Mouse (Mus musculus) erythroblast, embryonic 14.5 days (primary cell): ENCODE measurements around the gene Agmat. TPM values are rescaled to one million over a fixed set of nuclear protein-coding genes. Genes with fewer than 3 reads are reported as not detected.

Experiments used
- H3K27me3 ChIP-seq: 2 replicates; pipeline ENCODE4 v1.6.1; 2012; ENCODE audit warnings: inconsistent platforms; ENCODE audit not compliant: control insufficient read depth
- H3K36me3 ChIP-seq: 2 replicates; pipeline ENCODE4 v1.6.1; 2012; ENCODE audit warnings: mild to moderate bottlenecking, inconsistent platforms; ENCODE audit not compliant: control insufficient read depth
- H3K4me1 ChIP-seq: 2 replicates; pipeline ENCODE4 v1.6.1; 2012; ENCODE audit warnings: inconsistent platforms; ENCODE audit not compliant: control insufficient read depth
- H3K4me3 ChIP-seq: replicated peaks from 2 replicates; pipeline ENCODE3; 2012; ENCODE audit warnings: moderate library complexity, mild to moderate bottlenecking, inconsistent platforms
- H3K9me3 ChIP-seq: 2 replicates; pipeline ENCODE4 v1.6.1; 2012; ENCODE audit warnings: low read length, inconsistent platforms, mixed read lengths; ENCODE audit not compliant: control insufficient read depth
- GATA1 ChIP-seq: IDR thresholded peaks from 2 replicates; pipeline ENCODE4 v1.6.1; 2012; ENCODE audit warnings: low read length, inconsistent platforms, mixed read lengths
- TAL1 ChIP-seq: IDR thresholded peaks from 3 replicates; pipeline ENCODE4 v1.6.1; 2012; ENCODE audit warnings: low read length, inconsistent platforms, mixed read lengths
- polyA plus RNA-seq: library from polyadenylated mRNA; stranded (reverse); fragments of >175 nt; gene quantifications from 2 replicates; pipeline ENCODE4 v1.2.3, GENCODE M21; 2012

The Agmat gene
- polyA plus RNA-seq, 1 experiment, result 0.19 TPM

GRCm38 (mm10) chr4:141751419-141752075 lies 5.1 kb downstream of the Agmat start:
- H3K4me3 ChIP-seq, result peak overlapping the region; percentile 61
- H3K4me1 ChIP-seq, result peaks cover 84% of the 10 kb centered on the region
- peaks cover 11% of the 10 kb centered on the region for H3K36me3 ChIP-seq
- peak; percentile 72 for TF ChIP-seq GATA1
- no peak for TF ChIP-seq TAL1
- no peaks in the 10 kb centered on the region for H3K9me3 ChIP-seq
- H3K27me3 ChIP-seq, result no peaks in the 10 kb centered on the region

GRCm38 (mm10) chr4:141752076-141752421 lies 5.6 kb downstream of the Agmat start:
- Histone ChIP-seq H3K9me3 (no peaks in the 10 kb centered on the region), H3K4me3 (peak overlapping the region; percentile 61), H3K4me1 (peaks cover 83% of the 10 kb centered on the region), H3K27me3 (no peaks in the 10 kb centered on the region), H3K36me3 (peaks cover 12% of the 10 kb centered on the region)
- peak; percentile 79 for TF ChIP-seq TAL1
- TF ChIP-seq GATA1, result peak; percentile 28; the same call in 1 of the 2 replicates

DNA sequence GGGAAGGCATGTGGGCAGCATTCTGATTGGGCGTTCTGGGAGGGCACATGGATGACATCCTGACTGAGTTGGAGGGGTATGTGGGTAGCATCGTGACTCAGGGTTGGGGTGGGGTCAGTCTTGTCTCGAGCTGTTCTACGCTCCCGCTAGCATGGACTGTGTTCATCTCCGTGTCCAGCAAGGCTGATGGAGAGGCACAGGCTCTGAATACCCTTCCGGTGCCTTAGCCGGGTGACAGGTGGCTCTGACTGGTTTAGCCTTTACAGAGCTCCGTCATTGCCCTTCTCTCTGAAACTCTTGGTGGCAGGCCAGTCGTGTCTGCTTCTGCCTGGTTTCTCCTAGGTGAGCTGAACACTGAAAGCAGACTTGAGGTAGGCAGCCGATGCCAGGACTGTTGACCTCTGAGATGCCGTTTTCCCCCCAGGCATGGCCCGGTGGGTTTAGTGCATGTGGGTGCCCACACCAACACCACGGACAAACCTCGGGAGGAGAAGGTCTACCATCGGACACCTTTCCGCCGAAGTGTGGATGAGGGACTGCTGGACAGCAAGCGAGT lies 9.0 kb downstream of the Agmat start:
- peaks cover 90% of the 10 kb centered on the region for H3K4me1 ChIP-seq
- no peaks in the 10 kb centered on the region for H3K9me3 ChIP-seq
- H3K4me3 ChIP-seq, result no peak overlapping the region
- peaks cover 38% of the 10 kb centered on the region for H3K36me3 ChIP-seq
- TF ChIP-seq TAL1 (no peak), GATA1 (no peak)
- H3K27me3 ChIP-seq, result no peaks in the 10 kb centered on the region

GRCm38 (mm10) chr4:141757124-141757523 lies 10.7 kb downstream of the Agmat start:
- no peak for TF ChIP-seq GATA1
- H3K9me3 ChIP-seq, result no peaks in the 10 kb centered on the region
- H3K27me3 ChIP-seq, result no peaks in the 10 kb centered on the region
- peaks cover 54% of the 10 kb centered on the region for H3K36me3 ChIP-seq
- peaks cover 89% of the 10 kb centered on the region for H3K4me1 ChIP-seq
- H3K4me3 ChIP-seq, result no peak overlapping the region

- no peak for TF ChIP-seq GATA1
- TF ChIP-seq TAL1, result no peak
- peaks cover 91% of the 10 kb centered on the region for H3K4me1 ChIP-seq
- H3K36me3 ChIP-seq, result peaks cover 71% of the 10 kb centered on the region
- H3K9me3 ChIP-seq, result no peaks in the 10 kb centered on the region
- H3K4me3 ChIP-seq, result no peak overlapping the region
- H3K27me3 ChIP-seq, result no peaks in the 10 kb centered on the region
Observed at GRCm38 (mm10) chr4:141758874-141759542, 12.5 kb downstream of the Agmat start.

- H3K9me3 ChIP-seq, result no peaks in the 10 kb centered on the region
- peaks cover 80% of the 10 kb centered on the region for H3K4me1 ChIP-seq
- no peak overlapping the region for H3K4me3 ChIP-seq
- no peak for TF ChIP-seq TAL1
- no peak for TF ChIP-seq GATA1
- H3K36me3 ChIP-seq, result peaks cover 69% of the 10 kb centered on the region
- H3K27me3 ChIP-seq, result no peaks in the 10 kb centered on the region
Observed at GRCm38 (mm10) chr4:141760942-141761341, 14.5 kb downstream of the Agmat start.

DNA sequence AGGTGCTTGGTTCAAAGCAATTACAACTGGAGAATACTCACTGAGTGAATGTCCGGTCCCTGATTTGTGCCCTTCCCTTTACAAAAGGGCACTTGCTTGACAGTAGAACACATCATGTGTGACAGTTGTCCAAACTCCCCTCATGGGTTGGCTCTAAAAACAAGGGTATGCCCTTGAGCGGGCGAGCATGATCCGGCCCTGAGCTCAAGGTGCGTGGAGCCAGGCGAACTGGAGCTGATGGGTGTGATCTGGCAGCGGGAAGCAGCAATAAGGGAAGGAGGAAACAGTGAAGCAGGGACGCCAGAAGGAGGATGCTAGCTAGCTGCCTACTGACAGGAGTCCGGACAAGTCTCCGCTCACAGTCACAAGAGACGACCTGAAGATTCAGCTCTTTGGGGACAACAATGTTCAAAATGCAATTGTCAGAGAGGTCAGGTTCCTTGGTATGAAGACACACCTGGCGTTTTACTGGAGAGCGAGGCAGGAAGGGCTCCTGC lies 15.7 kb downstream of the Agmat start:
- TF ChIP-seq GATA1, result no peak
- no peak for TF ChIP-seq TAL1
- no peaks in the 10 kb centered on the region for H3K9me3 ChIP-seq
- H3K36me3 ChIP-seq, result peaks cover 77% of the 10 kb centered on the region
- H3K4me3 ChIP-seq, result no peak overlapping the region
- peaks cover 81% of the 10 kb centered on the region for H3K4me1 ChIP-seq
- no peaks in the 10 kb centered on the region for H3K27me3 ChIP-seq

DNA sequence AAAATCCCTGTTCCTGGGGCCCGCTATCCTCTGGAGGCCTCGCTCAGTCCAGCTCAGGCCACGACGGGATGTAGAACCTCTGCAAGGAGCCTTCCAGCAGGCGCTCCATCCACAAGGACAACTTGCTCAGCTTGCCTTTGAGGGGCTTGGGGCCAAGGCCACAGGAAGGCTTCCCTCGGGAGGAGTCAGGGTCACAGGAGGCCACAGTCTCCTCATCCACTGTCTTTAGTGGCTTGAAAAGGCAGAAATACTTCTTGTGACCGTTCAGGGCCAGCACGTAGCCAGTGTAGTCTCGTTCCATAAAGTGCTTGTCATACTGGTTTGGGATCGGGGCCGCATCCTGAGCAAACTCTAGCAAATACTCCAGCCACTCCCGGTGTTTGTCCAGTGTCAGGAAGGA lies 17.0 kb downstream of the Agmat start:
- H3K4me1 ChIP-seq, result peaks cover 81% of the 10 kb centered on the region
- TF ChIP-seq GATA1, result no peak
- no peak for TF ChIP-seq TAL1
- H3K36me3 ChIP-seq, result peaks cover 82% of the 10 kb centered on the region
- no peaks in the 10 kb centered on the region for H3K27me3 ChIP-seq
- no peaks in the 10 kb centered on the region for H3K9me3 ChIP-seq
- H3K4me3 ChIP-seq, result no peak overlapping the region

GRCm38 (mm10) chr4:141765008-141765407 lies 18.5 kb downstream of the Agmat start:
- peaks cover 81% of the 10 kb centered on the region for H3K4me1 ChIP-seq
- H3K36me3 ChIP-seq, result peaks cover 83% of the 10 kb centered on the region

More at GRCm38 (mm10) chr4:141765008-141765407, 18.5 kb downstream of the Agmat start:
- TF ChIP-seq GATA1, result no peak
- no peak for TF ChIP-seq TAL1
- H3K9me3 ChIP-seq, result no peaks in the 10 kb centered on the region
- H3K4me3 ChIP-seq, result no peak overlapping the region
- H3K27me3 ChIP-seq, result no peaks in the 10 kb centered on the region
